Mouse (Mus musculus) ES-Bruce4 (cell line): Measurements from ENCODE around the gene Olfr183.

Experiments used
- CTCF ChIP-seq: IDR thresholded peaks from one replicate; pipeline ENCODE4 v1.8.1; 2011; ENCODE audit warnings: low read depth, low read length
- POLR2A ChIP-seq: IDR thresholded peaks from one replicate; pipeline ENCODE4 v1.8.1; 2011; ENCODE audit warnings: low read length; ENCODE audit not compliant: insufficient read depth

DNA sequence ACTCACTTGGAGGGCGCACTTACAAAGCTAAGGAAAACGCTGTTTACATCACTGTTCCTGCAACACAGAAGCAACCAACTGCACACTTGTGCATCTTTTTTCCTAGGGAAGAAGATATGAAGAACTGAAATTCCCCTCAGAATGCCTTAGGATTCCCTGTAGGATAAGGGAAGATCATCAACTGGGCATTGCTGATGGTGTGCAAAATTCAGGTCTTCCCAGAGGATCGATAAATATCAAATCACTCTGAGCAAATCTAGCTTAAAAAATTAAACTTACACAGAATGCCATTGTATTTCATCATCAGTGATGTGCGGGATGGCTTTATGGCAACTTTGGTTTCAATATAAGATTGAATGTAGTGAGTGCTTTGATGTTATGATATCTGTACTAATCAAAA, 35.0 kb downstream of the Olfr183 start, which contains the start of gene Olfr186:
- no peak for TF ChIP-seq CTCF
- TF ChIP-seq POLR2A: no peak
